Mouse (Mus musculus) layer of hippocampus, adult 11-12 months (tissue): ENCODE data around the gene Gm21394.
"Not testable (repeated sequence)": the region's sequence is repeated elsewhere in the genome, so short reads cannot be mapped to it uniquely, and the experiment has no call there.

ENCODE experiments used
- DNase-seq: peaks from one replicate; pipeline ENCODE4 v3.0.0; 2022; ENCODE audit warnings: low spot score

Gene Gm21394

GRCm38 (mm10) chrY:84564807-84565206, at the start of gene Gm21394:
Gm21394 (minus strand) TSS chrY:84564907.
- not testable (repeated sequence) for DNase-seq
